Mouse (Mus musculus) left cerebral cortex, postnatal 25 days (tissue): ENCODE results near the gene Evx1. TPM values are rescaled to one million over a fixed set of nuclear protein-coding genes. Genes with fewer than 3 reads are reported as not detected.
A peak's percentile ranks its signal among the peaks of the same experiment; 100 is the strongest.

Experiments used
- DNase-seq, 2 experiments: peaks; one replicate each; pipeline ENCODE4 v3.0.0; 2022; ENCODE audit warnings: low spot score in 2 of 2, mixed read lengths in 1 of 2
- intact Hi-C: fragments of 180-260 bp; cut with DNase I; formaldehyde crosslinking; loops from one replicate; pipeline ENCODE4 v1.15.1; 2025
- total RNA-seq, 2 experiments: library from RNA; stranded (reverse); gene quantifications; 2 replicates each; pipeline ENCODE4 v1.2.3; 2021

The Evx1 gene
- total RNA-seq = not detected

- intact Hi-C loops = loop anchor here (5.0 kb wide), 1 partner anchor 151 kb away; the partner anchor contains the start of gene Hoxa2
- DNase-seq = no peak
These were observed at the start of gene Evx1 for GRCm38 (mm10) chr6:52313391-52314303. Gene Evx1 (plus strand): TSS chr6:52313498.

GRCm38 (mm10) chr6:52264106-52264790, 49.0 kb upstream of the Evx1 start:
- no peak for DNase-seq
- intact Hi-C loops = no loop called here

GRCm38 (mm10) chr6:52265306-52265912, 47.9 kb upstream of the Evx1 start:
- intact Hi-C loops = no loop called here

GRCm38 (mm10) chr6:52265913-52266665, 47.2 kb upstream of the Evx1 start:
- DNase-seq = no peak
- intact Hi-C loops = no loop called here

More at GRCm38 (mm10) chr6:52265306-52265912, 47.9 kb upstream of the Evx1 start:
- DNase-seq = no peak

- no peak for DNase-seq
- intact Hi-C loops = no loop called here
These were observed 46.7 kb upstream of the Evx1 start for GRCm38 (mm10) chr6:52266666-52266985.

GRCm38 (mm10) chr6:52267221-52267620, 46.1 kb upstream of the Evx1 start:
- DNase-seq = no peak
- intact Hi-C loops = no loop called here

- intact Hi-C loops = no loop called here
- no peak for DNase-seq
These were observed 45.6 kb upstream of the Evx1 start for GRCm38 (mm10) chr6:52267691-52268090.

- DNase-seq = no peak
- intact Hi-C loops = no loop called here
These were observed 45.0 kb upstream of the Evx1 start for GRCm38 (mm10) chr6:52268341-52268740.

GRCm38 (mm10) chr6:52268756-52269155, 44.5 kb upstream of the Evx1 start:
- no peak for DNase-seq
- intact Hi-C loops = no loop called here

GRCm38 (mm10) chr6:52270494-52271480, 42.5 kb upstream of the Evx1 start:
- intact Hi-C loops = loop anchor here (1.0 to 5.0 kb wide), 3 partner anchors 37 to 452 kb away; no protein-coding TSS in a partner anchor
- peak; percentile 61 to 63 for DNase-seq

- DNase-seq = no peak
- intact Hi-C loops = loop anchor here (5.0 kb wide), 2 partner anchors 34 to 449 kb away; no protein-coding TSS in a partner anchor
These were observed 40.3 kb upstream of the Evx1 start for GRCm38 (mm10) chr6:52272766-52273655.

- intact Hi-C loops = loop anchor here (5.0 kb wide), 2 partner anchors 34 to 449 kb away; no protein-coding TSS in a partner anchor
These were observed 39.5 kb upstream of the Evx1 start for GRCm38 (mm10) chr6:52273656-52274280.

GRCm38 (mm10) chr6:52274576-52274975, 38.7 kb upstream of the Evx1 start:
- no peak for DNase-seq
- intact Hi-C loops = loop anchor here (5.0 kb wide), 2 partner anchors 33 to 448 kb away; no protein-coding TSS in a partner anchor

More at GRCm38 (mm10) chr6:52273656-52274280, 39.5 kb upstream of the Evx1 start:
- no peak for DNase-seq

- intact Hi-C loops = no loop called here
- no peak for DNase-seq
These were observed 37.6 kb upstream of the Evx1 start for GRCm38 (mm10) chr6:52275563-52276280.

- DNase-seq = no peak
- intact Hi-C loops = no loop called here
These were observed 36.9 kb upstream of the Evx1 start for GRCm38 (mm10) chr6:52276382-52276781.

- DNase-seq = no peak
- intact Hi-C loops = no loop called here
These were observed 36.4 kb upstream of the Evx1 start for GRCm38 (mm10) chr6:52276920-52277319.
